Mouse (Mus musculus) hindbrain, embryonic 15.5 days (tissue): ENCODE measurements around the gene Hist1h4a. TPM values are rescaled to one million over a fixed set of nuclear protein-coding genes. Genes with fewer than 3 reads are reported as not detected.
A peak's percentile ranks its signal among the peaks of the same experiment; 100 is the strongest.
"Not testable (repeated sequence)": the region's sequence is repeated elsewhere in the genome, so short reads cannot be mapped to it uniquely, and the experiment has no call there.

Experiments used
- ATAC-seq: fragments of 200-750 bp; cut with Nextera tagmentation; 2 replicates; pipeline ENCODE4 v1.8.0; 2017; ENCODE audit warnings: low read depth, moderate number of reproducible peaks, moderate TSS enrichment; ENCODE audit not compliant: low FRiP score
- H3K27ac ChIP-seq: fragments of 300-500 bp; sonication (generic); replicated peaks from 2 replicates; pipeline ENCODE4 v1.5.1; 2015; ENCODE audit warnings: mild to moderate bottlenecking, inconsistent platforms
- H3K27me3 ChIP-seq: fragments of 300-500 bp; sonication (generic); 2 replicates; pipeline ENCODE4 v1.6.1; 2015; ENCODE audit warnings: control low read depth, inconsistent platforms
- H3K36me3 ChIP-seq: fragments of 300-500 bp; sonication (generic); 2 replicates; pipeline ENCODE4 v1.6.1; 2015; ENCODE audit warnings: control low read depth, inconsistent platforms
- H3K4me1 ChIP-seq: fragments of 300-500 bp; sonication (generic); replicated peaks from 2 replicates; pipeline ENCODE4 v1.6.1; 2015; ENCODE audit warnings: control low read depth, inconsistent platforms
- H3K4me2 ChIP-seq: fragments of 300-500 bp; sonication (generic); 2 replicates; pipeline ENCODE4 v1.6.1; 2015; ENCODE audit warnings: moderate library complexity, mild to moderate bottlenecking, inconsistent platforms
- H3K4me3 ChIP-seq: fragments of 300-500 bp; sonication (generic); 2 replicates; pipeline ENCODE4 v1.5.1; 2015; ENCODE audit warnings: mild to moderate bottlenecking, inconsistent platforms
- H3K9ac ChIP-seq: fragments of 300-500 bp; sonication (generic); 2 replicates; pipeline ENCODE4 v1.6.1; 2015; ENCODE audit warnings: inconsistent platforms
- H3K9me3 ChIP-seq: fragments of 300-500 bp; sonication (generic); 2 replicates; pipeline ENCODE4 v1.6.1; 2016; ENCODE audit warnings: control low read depth, inconsistent platforms
- WGBS: fragments of 180-500 bp; shearing (Covaris S2); methylation state at CpG from one replicate; pipeline ENCODE4 v1.1.7; 2015; 5-methylcytosine and 5-hydroxymethylcytosine counted together
- polyA plus RNA-seq: library from polyadenylated mRNA; unstranded; fragments of >200 nt; fragmentation: Nextera tagmentation; extraction: Ambion mirVana; gene quantifications from 2 replicates; pipeline ENCODE4 v1.2.1, GENCODE M21; 2015

Hist1h4a gene
- polyA plus RNA-seq, 1 experiment from 2014 or later = 0.32 TPM

DNA sequence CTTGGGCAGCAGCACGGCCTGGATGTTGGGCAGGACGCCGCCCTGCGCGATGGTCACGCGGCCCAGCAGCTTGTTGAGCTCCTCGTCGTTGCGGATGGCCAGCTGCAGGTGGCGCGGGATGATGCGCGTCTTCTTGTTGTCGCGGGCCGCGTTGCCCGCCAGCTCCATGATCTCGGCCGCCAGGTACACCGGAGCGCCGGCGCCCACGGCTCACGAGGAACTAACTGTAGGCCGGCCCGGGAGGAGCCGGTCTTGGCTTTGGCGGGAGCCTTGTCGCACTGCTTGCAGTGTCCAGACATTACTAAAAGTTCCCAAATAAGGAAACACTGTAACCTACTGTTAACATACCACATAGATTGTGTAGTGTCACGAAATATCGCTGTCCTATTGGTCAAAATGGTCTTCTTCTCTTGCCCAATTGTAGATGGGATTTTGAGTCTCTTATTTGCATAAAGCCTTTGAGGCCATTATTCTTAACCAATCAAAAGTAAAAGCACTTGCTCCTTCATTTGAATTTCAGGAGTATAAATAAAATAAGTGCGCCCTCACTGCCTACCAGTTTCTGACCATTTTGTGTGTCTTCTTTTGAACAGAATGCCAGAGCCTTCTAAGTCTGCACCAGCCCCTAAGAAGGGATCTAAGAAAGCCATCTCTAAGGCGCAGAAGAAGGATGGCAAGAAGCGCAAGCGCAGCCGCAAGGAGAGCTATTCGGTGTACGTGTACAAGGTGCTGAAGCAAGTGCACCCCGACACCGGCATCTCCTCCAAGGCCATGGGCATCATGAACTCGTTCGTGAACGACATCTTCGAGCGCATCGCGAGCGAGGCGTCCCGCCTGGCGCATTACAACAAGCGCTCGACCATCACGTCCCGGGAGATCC, 14.6 kb downstream of the Hist1h4a start, which contains the start of gene Hist1h2bb:
TSS of gene Hist1h2bb (plus strand) at position 534 of the 880 bp plus-strand sequence.
- peak; percentile 94 for ATAC-seq
- peak within 1 kb of the TSS; percentile 98 for H3K27ac ChIP-seq
- not testable (repeated sequence) for H3K27me3 ChIP-seq, H3K9me3 ChIP-seq, H3K36me3 ChIP-seq
- under 1% methylated on average over 44 of the region's 58 CpGs for WGBS
- peak within 1 kb of the TSS; percentile 92 for H3K4me2 ChIP-seq
- peaks cover 18% of the 10 kb centered on the region for H3K4me1 ChIP-seq
- H3K9ac ChIP-seq = peak within 1 kb of the TSS; percentile 44
- H3K4me3 ChIP-seq = peak within 1 kb of the TSS; percentile 46

DNA sequence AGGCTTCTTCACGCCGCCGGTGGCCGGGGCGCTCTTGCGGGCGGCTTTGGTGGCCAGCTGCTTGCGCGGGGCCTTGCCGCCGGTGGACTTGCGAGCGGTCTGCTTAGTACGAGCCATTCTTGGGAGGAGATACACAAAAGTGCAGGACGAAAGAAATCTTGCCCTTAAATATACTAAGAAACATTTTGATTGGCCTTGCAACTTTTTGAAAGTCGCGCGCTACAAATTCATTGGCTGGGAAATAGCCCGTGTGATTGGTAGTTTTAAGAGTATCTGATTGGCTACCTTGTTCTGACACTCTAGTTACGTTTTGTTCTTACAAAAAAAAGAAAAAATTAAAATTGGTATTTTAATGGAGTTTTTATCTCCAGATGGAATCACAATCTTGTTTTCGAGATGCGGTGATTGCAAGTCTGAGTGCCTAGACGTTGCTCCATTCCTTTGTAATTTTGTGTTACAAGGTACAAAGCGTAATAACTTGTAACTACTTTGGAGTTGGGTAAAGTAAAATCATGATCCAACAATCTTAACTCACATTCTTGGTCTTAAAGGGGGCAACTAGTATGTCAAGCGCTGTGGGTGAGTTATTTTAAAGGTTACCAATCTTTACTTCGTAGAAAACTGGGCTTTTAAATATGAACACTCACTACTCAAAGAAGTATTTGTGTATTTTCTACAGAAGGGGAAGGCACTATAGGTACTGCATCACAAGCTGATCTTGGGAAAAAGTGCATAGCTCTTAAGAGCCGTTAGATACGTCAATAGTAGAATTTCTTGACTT, 15.5 kb downstream of the Hist1h4a start, which contains the start of gene Hist1h3c:
TSS of gene Hist1h3c (minus strand) at position 222 of the 781 bp plus-strand sequence.
- Histone ChIP-seq H3K9ac (peak within 1 kb of the TSS; percentile 44), H3K4me3 (peak within 1 kb of the TSS; percentile 46), H3K27me3 (no peaks in the 10 kb centered on the region), H3K4me1 (peaks cover 18% of the 10 kb centered on the region), H3K4me2 (peak within 1 kb of the TSS; percentile 92), H3K36me3 (no peaks in the 10 kb centered on the region), H3K9me3 (no peaks in the 10 kb centered on the region), H3K27ac (peak within 1 kb of the TSS; percentile 98)
- WGBS = under 1% methylated on average over 27 of the region's 28 CpGs
- peak; percentile 73 for ATAC-seq

- H3K9me3 ChIP-seq = no peaks in the 10 kb centered on the region
- no peaks in the 10 kb centered on the region for H3K36me3 ChIP-seq
- H3K4me1 ChIP-seq = peaks cover 24% of the 10 kb centered on the region
- no peaks in the 10 kb centered on the region for H3K27me3 ChIP-seq
- no peak overlapping the region for H3K27ac ChIP-seq
- peak overlapping the region; percentile 92 for H3K4me2 ChIP-seq
- ATAC-seq = no peak
- WGBS = 1% methylated on average over 18 of the region's 36 CpGs
- peak overlapping the region; percentile 46 for H3K4me3 ChIP-seq
- no peak overlapping the region for H3K9ac ChIP-seq
Observed at GRCm38 (mm10) chr13:23744421-23745380, 16.3 kb downstream of the Hist1h4a start.

DNA sequence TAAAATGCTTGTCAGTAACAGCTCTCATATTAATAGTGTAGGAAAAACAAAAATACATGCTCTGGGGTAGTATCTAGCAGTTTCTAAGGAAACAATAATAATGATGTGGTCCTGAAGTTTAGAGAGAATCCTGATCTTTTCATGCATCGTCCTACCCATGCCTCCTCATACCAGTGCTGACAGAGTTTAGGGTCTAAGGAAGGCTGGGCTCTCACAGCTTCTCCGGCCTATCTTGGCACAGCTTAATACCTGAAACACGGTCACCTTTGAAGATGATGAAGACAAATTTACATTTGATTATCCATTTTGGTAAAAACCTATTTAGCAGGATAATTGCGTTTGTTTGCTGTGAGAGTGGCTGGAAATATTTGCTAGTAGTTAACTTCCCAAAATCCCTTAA, 17.1 kb downstream of the Hist1h4a start:
- no peak for ATAC-seq
- Histone ChIP-seq H3K9ac (no peak overlapping the region), H3K4me3 (no peak overlapping the region), H3K36me3 (no peaks in the 10 kb centered on the region), H3K27me3 (no peaks in the 10 kb centered on the region), H3K27ac (no peak overlapping the region), H3K9me3 (no peaks in the 10 kb centered on the region), H3K4me1 (peaks cover 30% of the 10 kb centered on the region), H3K4me2 (peak overlapping the region; percentile 15; the same call in 1 of the 2 replicates)
- 51% methylated on average over 4 of the region's 4 CpGs for WGBS

- Histone ChIP-seq H3K4me1 (peaks cover 33% of the 10 kb centered on the region), H3K27ac (no peak overlapping the region), H3K4me3 (no peak overlapping the region), H3K9ac (no peak overlapping the region), H3K9me3 (no peaks in the 10 kb centered on the region), H3K27me3 (no peaks in the 10 kb centered on the region), H3K4me2 (no peak overlapping the region), H3K36me3 (no peaks in the 10 kb centered on the region)
- ATAC-seq = no peak
- 86% methylated on average over 5 of the region's 5 CpGs for WGBS
Observed at GRCm38 (mm10) chr13:23743215-23743614, 17.8 kb downstream of the Hist1h4a start.

- no peaks in the 10 kb centered on the region for H3K9me3 ChIP-seq
- no peak for ATAC-seq
- no peaks in the 10 kb centered on the region for H3K27me3 ChIP-seq
Observed at GRCm38 (mm10) chr13:23742007-23742406, 19.0 kb downstream of the Hist1h4a start.

GRCm38 (mm10) chr13:23740910-23741309, 20.1 kb downstream of the Hist1h4a start:
- Histone ChIP-seq H3K36me3 (no peaks in the 10 kb centered on the region), H3K4me1 (peaks cover 26% of the 10 kb centered on the region), H3K9ac (no peak overlapping the region), H3K4me3 (no peak overlapping the region), H3K27me3 (no peaks in the 10 kb centered on the region), H3K9me3 (no peaks in the 10 kb centered on the region), H3K4me2 (no peak overlapping the region), H3K27ac (no peak overlapping the region)
- 75% methylated on average over 5 of the region's 5 CpGs for WGBS
- no peak for ATAC-seq

More at GRCm38 (mm10) chr13:23742007-23742406, 19.0 kb downstream of the Hist1h4a start:
- no peaks in the 10 kb centered on the region for H3K36me3 ChIP-seq
- no peak overlapping the region for H3K4me3 ChIP-seq
- peaks cover 27% of the 10 kb centered on the region for H3K4me1 ChIP-seq
- no peak overlapping the region for H3K9ac ChIP-seq
- no peak overlapping the region for H3K27ac ChIP-seq
- H3K4me2 ChIP-seq = no peak overlapping the region

DNA sequence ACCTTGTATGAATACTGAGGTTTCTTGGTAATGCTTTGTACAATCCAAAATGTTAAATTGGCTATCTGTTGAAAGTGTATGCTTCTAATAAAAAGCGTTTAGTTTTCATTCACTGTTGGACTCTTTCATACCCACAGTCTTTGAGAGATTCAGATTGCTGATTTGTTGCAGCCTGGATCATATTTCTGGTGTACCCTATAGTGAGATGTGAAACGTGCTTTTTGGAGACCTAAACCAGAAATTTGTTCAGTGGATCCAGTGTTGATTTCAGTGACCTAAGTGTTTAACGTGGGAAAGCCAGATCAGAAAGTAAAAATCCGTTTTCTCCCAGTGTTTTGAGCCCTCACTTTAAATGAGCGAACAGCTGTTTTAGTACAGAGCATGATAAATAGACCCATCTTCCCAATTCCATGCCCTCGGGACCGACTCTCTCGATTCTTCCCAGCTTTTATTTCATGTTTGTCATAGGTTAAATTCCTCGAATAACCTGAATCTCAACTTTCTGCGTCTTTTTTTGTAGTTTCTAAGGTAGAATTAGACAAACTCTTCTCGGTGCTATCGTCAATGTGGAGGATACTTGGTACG, 20.7 kb downstream of the Hist1h4a start:
- Histone ChIP-seq H3K36me3 (no peaks in the 10 kb centered on the region), H3K4me3 (peak overlapping the region; percentile 58), H3K27ac (peak overlapping the region; percentile 89), H3K9me3 (no peaks in the 10 kb centered on the region), H3K4me1 (peaks cover 23% of the 10 kb centered on the region), H3K4me2 (peak overlapping the region; percentile 100), H3K9ac (peak overlapping the region; percentile 38), H3K27me3 (no peaks in the 10 kb centered on the region)
- ATAC-seq = no peak
- WGBS = 34% methylated on average over 13 of the region's 13 CpGs

DNA sequence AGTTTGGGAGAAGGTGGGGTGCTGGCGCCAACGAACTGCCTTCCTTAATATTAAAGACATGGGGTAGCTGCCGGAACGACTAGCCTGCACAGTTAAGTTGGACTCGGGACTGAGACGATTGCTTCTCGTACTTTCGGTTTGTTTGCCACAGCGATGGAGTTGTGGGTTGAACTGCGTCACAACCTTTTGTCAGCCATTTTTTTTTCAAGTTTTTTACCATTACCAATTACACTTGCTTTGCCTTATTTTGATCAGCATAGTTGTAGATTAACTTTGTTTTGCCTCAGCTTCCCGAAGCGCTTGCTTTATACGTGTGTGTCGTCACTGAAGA, 21.1 kb downstream of the Hist1h4a start:
- Histone ChIP-seq H3K36me3 (no peaks in the 10 kb centered on the region), H3K4me1 (peaks cover 23% of the 10 kb centered on the region), H3K27me3 (no peaks in the 10 kb centered on the region), H3K4me3 (peak overlapping the region; percentile 58), H3K9ac (peak overlapping the region; percentile 38), H3K4me2 (peak overlapping the region; percentile 100), H3K27ac (peak overlapping the region; percentile 89), H3K9me3 (no peaks in the 10 kb centered on the region)
- 2% methylated on average over 14 of the region's 14 CpGs for WGBS
- ATAC-seq = no peak

GRCm38 (mm10) chr13:23739069-23739921, 21.7 kb downstream of the Hist1h4a start:
- Histone ChIP-seq H3K36me3 (no peaks in the 10 kb centered on the region), H3K9ac (peak overlapping the region; percentile 62), H3K4me2 (peak overlapping the region; percentile 100), H3K27me3 (no peaks in the 10 kb centered on the region), H3K4me1 (peaks cover 23% of the 10 kb centered on the region), H3K27ac (peak overlapping the region; percentile 89), H3K4me3 (peak overlapping the region; percentile 58), H3K9me3 (no peaks in the 10 kb centered on the region)
- WGBS = under 1% methylated on average over 39 of the region's 39 CpGs
- ATAC-seq = peak; percentile 94
